In the genomic region with DNA sequence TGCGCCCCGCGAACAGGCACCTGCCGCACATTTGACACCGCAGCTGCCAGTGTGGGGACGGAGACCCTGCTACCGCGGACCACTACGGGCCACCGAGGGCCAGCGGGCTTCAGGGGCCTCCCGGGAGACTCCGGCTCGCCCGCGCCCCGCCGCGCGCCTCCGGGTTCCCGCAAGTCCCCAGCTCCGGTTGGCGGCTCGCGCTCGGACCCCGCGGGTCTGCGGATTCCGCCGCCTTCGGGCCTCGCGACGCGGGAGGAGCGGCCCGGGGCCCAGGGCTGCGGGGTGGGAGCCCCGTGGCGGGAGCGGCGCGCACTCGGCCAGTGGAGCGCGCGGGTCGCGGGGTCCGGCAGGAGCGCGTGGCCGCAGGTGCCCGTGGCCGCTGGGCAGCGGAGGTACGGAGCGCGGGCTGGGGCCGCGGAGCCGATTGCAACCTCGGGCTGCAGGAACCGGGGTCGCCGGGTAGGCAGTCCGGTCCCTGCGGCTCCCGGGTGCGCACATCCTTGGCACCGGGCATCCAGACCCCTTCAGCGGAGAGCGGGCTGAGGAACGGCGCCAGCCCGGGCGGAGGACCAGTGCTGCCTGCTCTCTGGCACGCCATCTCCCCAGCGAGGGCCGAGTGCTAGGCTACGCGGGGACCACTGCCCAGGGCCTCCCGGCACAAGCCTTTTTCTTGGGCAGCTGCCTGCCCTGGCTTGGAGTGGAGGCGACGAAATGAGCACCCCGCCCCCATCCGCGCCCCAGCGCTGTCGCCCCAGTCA, we compare ENCODE assay signal across 10 mouse cellular contexts. TPM values are rescaled to one million over a fixed set of nuclear protein-coding genes. Genes with fewer than 3 reads are reported as not detected.
DNase-seq lines count a peak whose midpoint lies in the region; ATAC-seq lines count a peak whose summit lies in the region.
"Had no signal": no experiment of that assay in that cellular context is flagged by ENCODE, and none has a peak within 500 bp of the region (broad histone marks: within the 10 kb centered on the region; RNA-seq: fewer than 3 reads in every experiment).

No protein-coding gene starts in this region.

- peaks cover 59% of the 10 kb centered on the region for H3K27me3 ChIP-seq in heart, embryonic 14.5 days (ENCODE audit: control insufficient read depth, insufficient read depth, low read length)
- H3K27me3 ChIP-seq in hindbrain, embryonic 11.5 days (ENCODE audit: control insufficient read depth, insufficient read depth, low read length): peaks cover 40% of the 10 kb centered on the region
- peaks cover 72% of the 10 kb centered on the region for H3K27me3 ChIP-seq in limb, embryonic 10.5 days (ENCODE audit: low read depth, poor library complexity, severe bottlenecking)
- H3K27me3 ChIP-seq in neural tube, embryonic 11.5 days (ENCODE audit: control insufficient read depth, insufficient read depth, low read length): peaks cover 32% of the 10 kb centered on the region

- no peak for DNase-seq in heart, postnatal 25 days (ENCODE audit: low spot score)
- peak; percentile 21 for DNase-seq in adrenal gland, adult 2 months
- peak; percentile 42 for DNase-seq in embryo, embryonic 9.5 days (ENCODE audit: extremely low spot score)
- DNase-seq in hindbrain, embryonic 11.5 days (ENCODE audit: low spot score): peak; percentile 56
- DNase-seq in limb, embryonic 10.5 days (ENCODE audit: low spot score): peak; percentile 60
- DNase-seq in neural tube, embryonic 11.5 days (ENCODE audit: low spot score): peak; percentile 47

- H3K9me3 ChIP-seq in heart, embryonic 14.5 days (ENCODE audit: control insufficient read depth, low read length): no peaks in the 10 kb centered on the region
- no peaks in the 10 kb centered on the region for H3K9me3 ChIP-seq in hindbrain, embryonic 11.5 days (ENCODE audit: control insufficient read depth, low read length)
- no peaks in the 10 kb centered on the region for H3K9me3 ChIP-seq in limb, embryonic 10.5 days (replicated peaks)
- H3K9me3 ChIP-seq in neural tube, embryonic 11.5 days (ENCODE audit: control insufficient read depth, low read length): no peaks in the 10 kb centered on the region

- peak overlapping the region; percentile 99 for H3K4me2 ChIP-seq in heart, embryonic 14.5 days (ENCODE audit: low read length)
- peak overlapping the region; percentile 95 for H3K4me2 ChIP-seq in hindbrain, embryonic 11.5 days (replicated peaks; ENCODE audit: low read depth, low read length)
- peak overlapping the region; percentile 99 for H3K4me2 ChIP-seq in neural tube, embryonic 11.5 days (ENCODE audit: low read depth)

- no peak overlapping the region for H3K27ac ChIP-seq in heart, embryonic 14.5 days (replicated peaks in 1 of 2; ENCODE audit: control insufficient read depth in 1 of 2, insufficient read depth in 1 of 2, low read depth in 2 of 2, low read length in 2 of 2)
- H3K27ac ChIP-seq in hindbrain, embryonic 11.5 days (ENCODE audit: low read depth, low read length): no peak overlapping the region
- peak overlapping the region; percentile 27 for H3K27ac ChIP-seq in limb, embryonic 10.5 days
- H3K27ac ChIP-seq in neural tube, embryonic 11.5 days (ENCODE audit: low read depth, low read length): no peak overlapping the region

- intact Hi-C loops in heart, postnatal 25 days (cut with DNase I): no loop called here

- no peaks in the 10 kb centered on the region for H3K36me3 ChIP-seq in heart, embryonic 14.5 days (ENCODE audit: control insufficient read depth, insufficient read depth, low read length)
- H3K36me3 ChIP-seq in hindbrain, embryonic 11.5 days (ENCODE audit: control insufficient read depth, insufficient read depth, low read length): no peaks in the 10 kb centered on the region
- H3K36me3 ChIP-seq in limb, embryonic 10.5 days: no peaks in the 10 kb centered on the region
- no peaks in the 10 kb centered on the region for H3K36me3 ChIP-seq in neural tube, embryonic 11.5 days (ENCODE audit: control insufficient read depth, insufficient read depth, low read length)
- H3K36me3 ChIP-seq: G1E had no signal

- peak overlapping the region; percentile 56 for H3K9ac ChIP-seq in heart, embryonic 14.5 days (ENCODE audit: low read length)
- H3K9ac ChIP-seq in hindbrain, embryonic 11.5 days (ENCODE audit: low read depth, low read length): peak overlapping the region; percentile 47
- H3K9ac ChIP-seq in neural tube, embryonic 11.5 days (ENCODE audit: low read length): peak overlapping the region; percentile 44

- WGBS in heart, embryonic 14.5 days: 1% methylated on average over 77 of the region's 92 CpGs
- under 1% methylated on average over 65 of the region's 92 CpGs for WGBS in hindbrain, embryonic 11.5 days
- WGBS in limb, embryonic 10.5 days: under 1% methylated on average over 92 of the region's 92 CpGs
- under 1% methylated on average over 84 of the region's 92 CpGs for WGBS in neural tube, embryonic 11.5 days

- peak overlapping the region; percentile 59 to 64 for H3K4me3 ChIP-seq in heart, embryonic 14.5 days (ENCODE audit: control insufficient read depth in 1 of 2, insufficient read depth in 1 of 2, low read depth in 1 of 2, low read length in 2 of 2)
- peak overlapping the region; percentile 51 for H3K4me3 ChIP-seq in hindbrain, embryonic 11.5 days (ENCODE audit: low read depth, low read length)
- H3K4me3 ChIP-seq in limb, embryonic 10.5 days: peak overlapping the region; percentile 71
- H3K4me3 ChIP-seq in neural tube, embryonic 11.5 days (ENCODE audit: low read depth, low read length): peak overlapping the region; percentile 58

- 0 out of 2 replicates have a peak, but pooled peaks have one; percentile 14 for ATAC-seq in heart, embryonic 14.5 days (ENCODE audit: insufficient number of reproducible peaks, insufficient read depth, low FRiP score, low read depth)
- peak; percentile 66 for ATAC-seq in hindbrain, embryonic 11.5 days (ENCODE audit: low FRiP score)
- peak; percentile 55 for ATAC-seq in neural tube, embryonic 11.5 days (ENCODE audit: insufficient read depth, low FRiP score, low TSS enrichment)
- ATAC-seq in erythroblast, adult 5-6 weeks (replicated peaks; ENCODE audit: low FRiP score, poor library complexity, severe bottlenecking): no peak

- peaks cover 4 to 5% of the 10 kb centered on the region in 2 experiments; a peak in 2 of 4 replicates for H3K4me1 ChIP-seq in heart, embryonic 14.5 days (ENCODE audit: control insufficient read depth in 2 of 2, insufficient read depth in 2 of 2, low read length in 2 of 2)
- no peaks in the 10 kb centered on the region for H3K4me1 ChIP-seq in hindbrain, embryonic 11.5 days (replicated peaks; ENCODE audit: control insufficient read depth, insufficient read depth, low read length)
- peaks cover 15% of the 10 kb centered on the region for H3K4me1 ChIP-seq in limb, embryonic 10.5 days
- H3K4me1 ChIP-seq in neural tube, embryonic 11.5 days (ENCODE audit: control insufficient read depth, insufficient read depth, low read length): peaks cover 5% of the 10 kb centered on the region; the same call in 1 of the 2 replicates

RNA-seq across cellular contexts. Expression of a gene that starts 0.8 kb away (rescaled TPM):
- polyA plus RNA-seq in heart, embryonic 14.5 days (2014; fragmentation: Nextera tagmentation; extraction: Ambion mirVana): 0.27 and 0.35 TPM in 2 replicates
- not detected for total RNA-seq in heart, postnatal 25 days (2021)
- 1 to 10 TPM; 1.2 to 1.4 TPM for total RNA-seq in adrenal gland, adult 2 months (2021)
- polyA plus RNA-seq in adrenal gland, adult 2 months (2012; rRNA removed): 0.25 and 0.38 TPM in 2 replicates
- polyA plus RNA-seq in hindbrain, embryonic 11.5 days (2014; fragmentation: Nextera tagmentation; extraction: Ambion mirVana): 0.13 and 0.22 TPM in 2 replicates
- 0.05 TPM in 2 replicates for polyA plus RNA-seq in limb, embryonic 10.5 days (2016; fragmentation: Nextera tagmentation; extraction: Ambion mirVana)
- polyA plus RNA-seq in neural tube, embryonic 11.5 days (2014; fragmentation: Nextera tagmentation; extraction: Ambion mirVana): 0.09 and 0.21 TPM in 2 replicates
- total RNA-seq in erythroblast, adult 5-6 weeks (2015; ENCODE audit: low replicate concordance): not detected in 2 replicates
- total RNA-seq in erythroblast, adult 5-6 weeks (2017; ENCODE audit: low replicate concordance): not detected in 2 replicates
- total RNA-seq: hematopoietic stem cell, adult 5-6 weeks had no signal
- polyA plus RNA-seq: G1E had no signal

RNA-seq across cellular contexts. Expression of a gene that starts 57.3 kb away (rescaled TPM):
- 0.28 TPM in 1 of 2 replicates, not detected in the other for polyA plus RNA-seq in heart, embryonic 14.5 days (2014; fragmentation: Nextera tagmentation; extraction: Ambion mirVana)
- total RNA-seq in heart, postnatal 25 days (2021): 1 to 10 TPM; 1.9 to 2.2 TPM
- 1 to 10 TPM; 6.1 to 6.2 TPM for total RNA-seq in adrenal gland, adult 2 months (2021)
- 1.2 and 2.3 TPM in 2 replicates for polyA plus RNA-seq in adrenal gland, adult 2 months (2012; rRNA removed)
- 0.14 TPM in 1 of 2 replicates, not detected in the other for polyA plus RNA-seq in hindbrain, embryonic 11.5 days (2014; fragmentation: Nextera tagmentation; extraction: Ambion mirVana)
- polyA plus RNA-seq in limb, embryonic 10.5 days (2016; fragmentation: Nextera tagmentation; extraction: Ambion mirVana): 0.13 TPM in 1 of 2 replicates, not detected in the other
- 0.25 TPM in 1 of 2 replicates, not detected in the other for polyA plus RNA-seq in neural tube, embryonic 11.5 days (2014; fragmentation: Nextera tagmentation; extraction: Ambion mirVana)
- 2.5 TPM in 1 of 2 replicates, not detected in the other for total RNA-seq in erythroblast, adult 5-6 weeks (2015; ENCODE audit: low replicate concordance)
- total RNA-seq in erythroblast, adult 5-6 weeks (2017; ENCODE audit: low replicate concordance): 0.85 and 4.2 TPM in 2 replicates
- polyA plus RNA-seq: G1E had no signal
